Mouse (Mus musculus): Measurements from ENCODE around the gene Pcp2. TPM values are rescaled to one million over a fixed set of nuclear protein-coding genes. Genes with fewer than 3 reads are reported as not detected.

Gene Pcp2
- polyA plus RNA-seq, 1 experiment from 2014 or later = 0.17 TPM

DNA sequence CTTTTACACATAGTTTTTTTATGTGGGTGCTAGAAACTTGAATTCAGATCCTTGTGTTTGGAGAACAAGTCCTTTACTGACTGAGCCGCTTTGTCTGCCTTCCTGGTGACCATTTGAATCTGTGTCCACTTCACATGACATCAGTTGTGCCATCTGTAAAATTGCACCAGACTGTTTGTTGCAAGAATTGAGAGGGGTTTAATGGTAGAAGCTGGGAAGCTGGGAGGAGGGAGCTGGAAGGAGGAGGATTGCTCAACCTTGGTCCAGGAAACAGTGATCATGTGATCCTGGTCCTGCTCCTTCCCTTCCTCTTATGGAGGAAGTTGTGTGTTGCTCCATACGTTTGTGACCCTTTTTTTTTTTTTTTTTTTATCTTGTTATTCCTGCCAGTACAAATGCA lies 22.9 kb upstream of the Pcp2 start:
- Histone ChIP-seq H3K9ac (no peak overlapping the region), H3K36me3 (ENCODE audit: poor library complexity, severe bottlenecking) (no peaks in the 10 kb centered on the region), H3K4me2 (no peak overlapping the region), H3K27me3 (no peaks in the 10 kb centered on the region), H3K9me3 (replicated peaks) (no peaks in the 10 kb centered on the region), H3K27ac (no peak overlapping the region), H3K4me1 (no peaks in the 10 kb centered on the region), H3K4me3 (no peak overlapping the region)
- 85% methylated on average over 2 of the region's 2 CpGs for WGBS
- no peak for ATAC-seq

DNA sequence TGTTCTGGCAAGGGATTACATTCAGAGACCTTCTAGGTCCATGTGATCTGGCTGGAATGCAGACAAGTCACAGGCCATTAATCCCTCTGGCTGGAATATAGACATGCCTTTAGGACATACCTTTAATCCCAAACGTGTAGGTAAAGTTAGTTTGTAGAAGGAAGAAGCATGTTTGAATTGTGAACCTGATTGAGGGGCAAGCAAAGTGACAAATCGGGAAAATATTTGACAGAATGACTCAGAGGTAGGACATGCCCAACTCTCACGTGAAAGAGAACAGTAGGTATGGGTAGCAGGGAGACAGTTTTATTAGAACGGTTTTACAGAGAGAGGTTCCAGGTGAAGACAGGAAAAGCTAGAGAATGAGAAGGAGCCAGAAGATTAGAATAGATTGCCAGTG lies 22.2 kb upstream of the Pcp2 start:
- Histone ChIP-seq H3K27ac (no peak overlapping the region), H3K9ac (no peak overlapping the region), H3K9me3 (replicated peaks) (no peaks in the 10 kb centered on the region), H3K36me3 (ENCODE audit: poor library complexity, severe bottlenecking) (no peaks in the 10 kb centered on the region), H3K4me3 (no peak overlapping the region), H3K4me2 (no peak overlapping the region), H3K27me3 (no peaks in the 10 kb centered on the region), H3K4me1 (no peaks in the 10 kb centered on the region)
- ATAC-seq = no peak
- 81% methylated on average over 4 of the region's 4 CpGs for WGBS

GRCm38 (mm10) chr8:3646824-3647531 lies 21.6 kb upstream of the Pcp2 start:
- no peaks in the 10 kb centered on the region for H3K27me3 ChIP-seq
- ATAC-seq = no peak
- WGBS = 86% methylated on average over 6 of the region's 6 CpGs
- no peak overlapping the region for H3K27ac ChIP-seq
- no peaks in the 10 kb centered on the region for H3K4me1 ChIP-seq
- H3K36me3 ChIP-seq (ENCODE audit: poor library complexity, severe bottlenecking) = no peaks in the 10 kb centered on the region
- no peak overlapping the region for H3K9ac ChIP-seq
- no peak overlapping the region for H3K4me3 ChIP-seq
- no peaks in the 10 kb centered on the region for H3K9me3 ChIP-seq (replicated peaks)
- no peak overlapping the region for H3K4me2 ChIP-seq

DNA sequence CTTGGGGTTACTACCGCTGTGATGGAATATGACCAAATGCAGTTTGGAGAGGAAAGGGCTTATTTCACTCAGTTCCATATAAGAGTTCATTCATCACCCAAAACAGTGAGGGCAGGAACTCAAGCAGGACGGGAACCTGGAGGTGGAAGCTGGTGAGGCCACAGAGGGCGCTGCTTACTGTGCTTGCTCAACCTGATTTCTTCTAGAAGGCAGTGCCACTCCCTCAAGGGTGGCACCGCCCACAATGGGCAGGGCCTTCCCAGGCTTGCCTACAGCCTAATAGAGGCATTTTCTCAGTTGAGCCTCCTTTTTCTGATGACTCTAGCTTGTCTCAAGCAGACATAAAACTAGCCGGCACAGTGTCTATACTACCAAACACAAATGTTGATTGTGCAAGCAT lies 20.5 kb upstream of the Pcp2 start:
- ATAC-seq = no peak
- Histone ChIP-seq H3K27ac (no peak overlapping the region), H3K9ac (no peak overlapping the region), H3K9me3 (replicated peaks) (no peaks in the 10 kb centered on the region), H3K27me3 (no peaks in the 10 kb centered on the region), H3K4me2 (no peak overlapping the region), H3K4me3 (no peak overlapping the region), H3K4me1 (no peaks in the 10 kb centered on the region), H3K36me3 (ENCODE audit: poor library complexity, severe bottlenecking) (0 out of 2 replicates have a peak, but pooled peaks cover 6% of the 10 kb centered on the region)
- WGBS = 28% methylated on average over 5 of the region's 5 CpGs

- WGBS = 22% methylated on average over 8 of the region's 8 CpGs
- Histone ChIP-seq H3K9me3 (replicated peaks) (no peaks in the 10 kb centered on the region), H3K36me3 (ENCODE audit: poor library complexity, severe bottlenecking) (peaks cover 5% of the 10 kb centered on the region; the same call in 1 of the 2 replicates), H3K27ac (no peak overlapping the region), H3K9ac (peak overlapping the region; percentile 65; the same call in 1 of the 2 replicates), H3K4me1 (peaks cover 5% of the 10 kb centered on the region; the same call in 1 of the 2 replicates), H3K4me3 (peak overlapping the region; percentile 53), H3K27me3 (peaks cover 15% of the 10 kb centered on the region), H3K4me2 (peak overlapping the region; percentile 74)
- ATAC-seq = no peak
Measured at GRCm38 (mm10) chr8:3631478-3631875, 6.1 kb upstream of the Pcp2 start.

DNA sequence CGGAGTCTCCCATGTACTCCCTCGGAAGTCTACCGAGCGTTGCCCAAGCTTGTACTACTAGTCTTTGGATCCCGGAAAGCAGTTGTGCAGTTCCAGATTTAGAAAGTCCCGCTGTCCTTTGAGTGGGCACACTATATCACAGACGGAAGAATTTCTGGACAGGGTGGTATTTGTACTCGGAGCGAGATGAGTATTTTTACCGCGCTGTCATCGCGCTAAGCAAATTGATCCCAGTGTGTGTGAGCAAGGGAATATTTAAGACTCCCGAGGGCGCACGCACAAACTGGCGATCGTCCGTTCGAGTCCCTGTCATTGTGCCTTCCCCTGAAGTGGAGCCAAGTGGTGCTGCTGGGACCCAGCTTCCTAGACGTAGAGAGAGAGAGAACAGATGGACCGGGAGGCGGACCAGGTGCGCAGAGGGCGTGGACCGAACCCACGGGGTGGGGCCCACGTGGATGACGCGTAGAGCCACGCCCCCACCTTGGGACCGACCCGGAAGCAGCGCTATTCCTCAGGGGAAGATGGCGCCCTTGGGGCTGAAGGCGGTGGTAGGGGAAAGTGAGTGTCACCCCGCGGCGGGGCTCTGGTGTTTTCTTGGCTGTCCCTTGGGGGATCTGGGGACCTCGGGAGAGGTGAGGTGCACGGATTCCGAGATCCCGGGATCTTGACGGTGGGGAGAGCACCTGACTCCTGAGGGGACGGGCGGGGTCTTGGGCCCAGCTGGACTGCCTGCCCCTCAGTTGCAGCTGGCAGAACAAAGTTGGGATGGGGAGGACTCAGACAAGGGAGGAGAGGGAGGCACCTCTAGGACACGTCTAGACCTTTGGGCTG lies 5.5 kb upstream of the Pcp2 start, which contains the start of gene Stxbp2:
Stxbp2 (plus strand) TSS at position 309 of the 831 bp plus-strand sequence.
- 4% methylated on average over 47 of the region's 47 CpGs for WGBS
- Histone ChIP-seq H3K4me3 (peak within 1 kb of the TSS; percentile 53), H3K27me3 (peaks cover 15% of the 10 kb centered on the region), H3K4me2 (peak within 1 kb of the TSS; percentile 74), H3K4me1 (peaks cover 5% of the 10 kb centered on the region; the same call in 1 of the 2 replicates), H3K27ac (no peak within 1 kb of the TSS), H3K36me3 (ENCODE audit: poor library complexity, severe bottlenecking) (no peaks in the 10 kb centered on the region), H3K9ac (peak within 1 kb of the TSS; percentile 65), H3K9me3 (replicated peaks) (no peaks in the 10 kb centered on the region)
- ATAC-seq = peak; percentile 88

DNA sequence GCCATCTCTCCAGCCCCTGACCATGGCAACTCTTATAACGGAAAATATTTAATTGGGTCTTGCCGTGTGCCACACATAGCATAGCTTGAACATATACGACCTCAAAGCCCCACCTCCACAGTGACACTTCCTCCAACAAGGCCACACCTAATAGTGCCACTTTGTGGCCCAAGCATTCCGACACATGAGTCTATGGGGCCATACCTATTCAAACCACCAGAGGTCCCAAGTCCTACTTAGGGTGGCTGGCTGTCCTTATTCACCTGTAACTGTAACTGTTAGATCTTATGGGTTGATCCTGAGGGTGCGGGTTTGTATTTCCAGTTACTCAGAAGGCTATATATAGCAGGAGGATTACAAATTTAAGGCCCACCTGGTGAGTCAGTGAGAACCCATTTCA lies 2.7 kb upstream of the Pcp2 start:
- peaks cover 15% of the 10 kb centered on the region for H3K27me3 ChIP-seq
- H3K27ac ChIP-seq = no peak overlapping the region
- 27% methylated on average over 5 of the region's 5 CpGs for WGBS
- H3K9me3 ChIP-seq (replicated peaks) = no peaks in the 10 kb centered on the region
- H3K36me3 ChIP-seq (ENCODE audit: poor library complexity, severe bottlenecking) = no peaks in the 10 kb centered on the region
- no peak overlapping the region for H3K4me2 ChIP-seq
- H3K4me1 ChIP-seq = peaks cover 5% of the 10 kb centered on the region; the same call in 1 of the 2 replicates
- no peak overlapping the region for H3K4me3 ChIP-seq
- peak; percentile 22; the same call in 1 of the 2 replicates for ATAC-seq
- H3K9ac ChIP-seq = no peak overlapping the region

DNA sequence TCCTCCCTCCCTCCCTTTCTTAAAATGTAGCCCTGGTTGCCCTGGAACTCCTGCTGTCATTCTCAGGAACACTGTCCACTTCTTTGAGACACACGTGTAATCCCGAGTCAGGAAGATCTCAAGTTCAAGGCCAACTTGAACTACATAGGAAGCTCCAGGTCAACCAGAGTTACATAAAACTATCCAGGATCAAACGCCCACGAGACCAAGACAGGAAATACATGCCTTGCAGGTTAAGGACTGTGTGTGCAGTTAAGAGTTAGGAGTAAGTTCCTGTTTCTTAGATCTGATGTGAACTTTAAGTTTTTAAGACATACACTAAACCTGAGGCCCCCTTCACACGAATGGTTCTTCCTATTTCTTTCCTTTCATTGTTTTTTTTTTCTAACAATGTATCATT lies 1.6 kb upstream of the Pcp2 start:
- Histone ChIP-seq H3K4me3 (no peak overlapping the region), H3K4me2 (no peak overlapping the region), H3K9me3 (replicated peaks) (no peaks in the 10 kb centered on the region), H3K27me3 (peaks cover 15% of the 10 kb centered on the region), H3K36me3 (ENCODE audit: poor library complexity, severe bottlenecking) (no peaks in the 10 kb centered on the region), H3K27ac (no peak overlapping the region), H3K4me1 (peaks cover 10% of the 10 kb centered on the region), H3K9ac (no peak overlapping the region)
- no peak for ATAC-seq
- 66% methylated on average over 5 of the region's 5 CpGs for WGBS

DNA sequence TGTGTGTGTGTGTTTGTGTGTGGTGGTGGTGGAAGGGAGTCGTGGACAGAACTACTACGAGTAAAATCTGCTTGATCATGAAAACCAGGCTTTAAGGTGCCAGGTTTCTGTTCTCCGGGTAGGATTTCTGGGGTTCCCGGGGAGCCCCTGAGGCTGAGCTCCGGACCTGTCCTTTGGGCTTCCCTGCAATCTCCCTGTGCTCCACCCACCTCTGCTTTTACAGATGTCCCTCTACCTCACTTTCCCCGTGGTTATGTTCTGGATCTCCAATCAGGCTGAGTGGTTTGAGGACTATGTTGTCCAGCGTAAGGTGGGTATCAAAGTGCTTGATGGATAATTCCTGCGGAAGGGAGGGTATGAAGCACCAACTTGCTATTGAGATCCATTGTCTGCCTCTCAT lies 3.2 kb downstream of the Pcp2 start:
- peak overlapping the region; percentile 70 for H3K4me2 ChIP-seq
- no peaks in the 10 kb centered on the region for H3K9me3 ChIP-seq (replicated peaks)
- 62% methylated on average over 8 of the region's 8 CpGs for WGBS
- no peaks in the 10 kb centered on the region for H3K27me3 ChIP-seq
- H3K36me3 ChIP-seq (ENCODE audit: poor library complexity, severe bottlenecking) = peaks cover 16% of the 10 kb centered on the region
- H3K27ac ChIP-seq = no peak overlapping the region
- peak overlapping the region; percentile 73; the same call in 1 of the 2 replicates for H3K9ac ChIP-seq
- H3K4me3 ChIP-seq = peak overlapping the region; percentile 86
- peaks cover 22% of the 10 kb centered on the region for H3K4me1 ChIP-seq
- ATAC-seq = no peak

DNA sequence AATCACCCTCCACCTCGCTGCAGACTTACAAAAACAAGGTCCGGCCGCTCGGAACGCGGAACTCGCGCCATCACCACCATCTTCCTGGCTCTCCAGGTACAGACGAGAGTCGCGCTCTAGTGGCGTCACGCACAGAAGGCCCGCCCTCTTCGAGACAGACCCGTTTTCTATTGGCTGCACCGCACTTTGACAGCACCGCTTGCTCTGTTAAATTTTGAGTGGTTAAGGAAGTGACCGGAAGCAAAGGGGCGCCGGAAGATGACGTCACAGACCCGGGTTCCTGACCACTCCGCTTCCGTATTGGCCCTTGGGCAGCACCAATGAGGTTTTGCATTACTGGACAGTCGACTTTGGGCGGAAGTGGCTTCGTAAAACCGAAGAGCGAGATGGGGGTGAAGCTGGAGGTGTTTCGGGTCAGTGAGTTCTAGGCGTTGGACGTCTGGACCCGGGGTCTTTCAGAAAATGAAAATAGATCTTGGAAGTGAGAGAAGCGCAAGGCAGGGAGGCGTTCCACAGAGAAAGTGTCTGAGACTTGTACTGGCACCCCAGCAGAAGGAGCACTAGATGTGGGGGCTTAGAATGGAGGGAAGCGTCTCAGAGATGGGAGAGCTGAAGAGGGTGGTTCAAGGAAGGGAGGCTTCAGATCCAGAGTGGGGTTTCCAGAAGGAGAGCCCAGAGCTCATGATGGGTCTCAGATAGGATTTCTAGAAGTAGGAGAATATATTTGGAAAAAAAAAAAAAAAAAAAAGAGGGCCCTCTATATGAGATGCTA lies 4.0 kb downstream of the Pcp2 start, which contains the start of the genes Xab2 and Pet100:
Xab2 (minus strand) TSS at position 118 of the 772 bp plus-strand sequence.
Pet100 (plus strand) TSS at position 350 of the 772 bp plus-strand sequence.
- Histone ChIP-seq H3K4me3 (peak within 1 kb of the TSS; percentile 86), H3K4me2 (peak within 1 kb of the TSS; percentile 87), H3K9ac (peak within 1 kb of the TSS; percentile 85), H3K27ac (no peak within 1 kb of the TSS), H3K27me3 (no peaks in the 10 kb centered on the region), H3K36me3 (ENCODE audit: poor library complexity, severe bottlenecking) (peaks cover 23% of the 10 kb centered on the region), H3K9me3 (replicated peaks) (no peaks in the 10 kb centered on the region), H3K4me1 (peaks cover 22% of the 10 kb centered on the region)
- peak; percentile 98 for ATAC-seq
- 0% methylated on average over 37 of the region's 37 CpGs for WGBS

DNA sequence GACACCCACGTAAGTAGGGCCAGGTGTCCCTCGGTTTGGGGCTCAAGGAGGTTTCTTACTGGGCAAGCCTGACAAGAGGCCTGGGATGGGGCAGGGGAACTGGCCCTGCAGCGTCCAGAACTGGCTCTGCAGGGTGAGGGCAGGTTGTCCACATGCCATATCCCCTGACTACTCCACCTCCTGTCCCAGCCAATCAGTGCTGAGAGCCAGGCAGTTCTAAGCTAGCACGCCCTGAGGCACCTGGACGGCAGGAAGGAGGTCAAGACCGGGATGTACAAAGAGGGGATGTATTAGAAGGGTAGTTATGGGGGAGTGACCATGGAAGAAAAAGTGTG lies 15.6 kb downstream of the Pcp2 start:
- Histone ChIP-seq H3K36me3 (ENCODE audit: poor library complexity, severe bottlenecking) (peaks cover 98% of the 10 kb centered on the region), H3K27ac (no peak overlapping the region)

More for the DNA sequence above, 15.6 kb downstream of the Pcp2 start:
- Histone ChIP-seq H3K4me2 (no peak overlapping the region), H3K4me1 (no peaks in the 10 kb centered on the region), H3K27me3 (no peaks in the 10 kb centered on the region), H3K9ac (no peak overlapping the region), H3K9me3 (replicated peaks) (no peaks in the 10 kb centered on the region), H3K4me3 (no peak overlapping the region)
- 86% methylated on average over 6 of the region's 6 CpGs for WGBS
- ATAC-seq = no peak

Measured in forebrain, embryonic 13.5 days (tissue).